Mouse (Mus musculus) hindbrain, embryonic 15.5 days (tissue): ENCODE measurements at regions not wholly inside any gene's neighbourhood (a gene's known extent, or its start where the extent isn't known, plus 50 kb on each side); places are given as distances from the start of the nearest gene placed in this dataset.

Experiments
- ATAC-seq: fragments of 200-750 bp; cut with Nextera tagmentation; 2 replicates; pipeline ENCODE4 v1.8.0; 2017; ENCODE audit warnings: low read depth, moderate number of reproducible peaks, moderate TSS enrichment; ENCODE audit not compliant: low FRiP score
- H3K27ac ChIP-seq: fragments of 300-500 bp; sonication (generic); replicated peaks from 2 replicates; pipeline ENCODE4 v1.5.1; 2015; ENCODE audit warnings: mild to moderate bottlenecking, inconsistent platforms
- H3K27me3 ChIP-seq: fragments of 300-500 bp; sonication (generic); 2 replicates; pipeline ENCODE4 v1.6.1; 2015; ENCODE audit warnings: control low read depth, inconsistent platforms
- H3K36me3 ChIP-seq: fragments of 300-500 bp; sonication (generic); 2 replicates; pipeline ENCODE4 v1.6.1; 2015; ENCODE audit warnings: control low read depth, inconsistent platforms
- H3K4me1 ChIP-seq: fragments of 300-500 bp; sonication (generic); replicated peaks from 2 replicates; pipeline ENCODE4 v1.6.1; 2015; ENCODE audit warnings: control low read depth, inconsistent platforms
- H3K4me2 ChIP-seq: fragments of 300-500 bp; sonication (generic); 2 replicates; pipeline ENCODE4 v1.6.1; 2015; ENCODE audit warnings: moderate library complexity, mild to moderate bottlenecking, inconsistent platforms
- H3K4me3 ChIP-seq: fragments of 300-500 bp; sonication (generic); 2 replicates; pipeline ENCODE4 v1.5.1; 2015; ENCODE audit warnings: mild to moderate bottlenecking, inconsistent platforms
- H3K9ac ChIP-seq: fragments of 300-500 bp; sonication (generic); 2 replicates; pipeline ENCODE4 v1.6.1; 2015; ENCODE audit warnings: inconsistent platforms
- H3K9me3 ChIP-seq: fragments of 300-500 bp; sonication (generic); 2 replicates; pipeline ENCODE4 v1.6.1; 2016; ENCODE audit warnings: control low read depth, inconsistent platforms
- WGBS: fragments of 180-500 bp; shearing (Covaris S2); methylation state at CpG from one replicate; pipeline ENCODE4 v1.1.7; 2015; 5-methylcytosine and 5-hydroxymethylcytosine counted together

DNA sequence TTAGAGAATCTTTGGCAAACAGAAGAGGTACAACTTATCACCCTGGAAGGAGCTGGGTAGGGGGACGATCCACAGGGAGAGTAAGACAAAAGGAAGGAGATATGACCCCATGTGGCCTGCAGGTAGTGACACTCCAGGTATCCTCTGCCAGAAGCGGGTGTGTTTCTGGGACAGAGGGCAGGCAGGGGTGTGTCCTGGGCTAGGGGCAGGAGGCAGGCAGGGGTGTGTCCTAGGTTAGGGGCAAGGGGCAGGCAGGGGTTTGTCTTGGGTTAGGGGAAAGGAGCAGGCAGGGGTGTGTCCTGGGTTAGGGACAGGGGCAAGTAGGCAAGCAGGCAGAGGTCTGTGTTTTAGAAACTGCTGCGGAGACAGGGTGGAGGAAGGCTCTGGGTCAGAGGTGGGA is 120.5 kb downstream of the Cyp26b1 start:
- ATAC-seq = no peak
- Histone ChIP-seq H3K9me3 (no peaks in the 10 kb centered on the region), H3K4me3 (no peak overlapping the region), H3K27ac (no peak overlapping the region), H3K4me2 (no peak overlapping the region), H3K4me1 (peaks cover 6% of the 10 kb centered on the region), H3K27me3 (no peaks in the 10 kb centered on the region), H3K36me3 (no peaks in the 10 kb centered on the region), H3K9ac (no peak overlapping the region)
- 66% methylated on average over 3 of the region's 3 CpGs for WGBS

DNA sequence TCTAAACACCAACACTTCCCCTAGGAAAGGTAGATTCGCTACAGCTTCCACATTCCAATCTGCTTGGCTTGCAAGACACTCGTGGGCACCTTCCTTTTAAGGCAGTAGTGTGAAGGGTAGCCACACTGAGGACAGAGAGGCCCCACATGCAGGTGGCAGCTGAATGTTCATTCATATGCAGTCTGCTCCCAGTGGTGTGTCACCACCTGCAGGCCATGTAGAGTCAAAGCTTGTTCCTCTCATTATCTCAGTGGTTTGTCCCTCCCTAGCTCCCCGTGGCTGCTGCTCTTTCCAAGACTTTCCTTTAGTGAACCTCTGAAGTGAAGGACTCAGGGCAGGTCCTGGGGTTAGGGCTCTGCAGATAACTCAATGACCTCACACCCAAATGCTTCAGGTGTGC is 121.4 kb downstream of the Cyp26b1 start:
- ATAC-seq = no peak
- Histone ChIP-seq H3K27me3 (no peaks in the 10 kb centered on the region), H3K36me3 (no peaks in the 10 kb centered on the region), H3K4me3 (no peak overlapping the region), H3K27ac (no peak overlapping the region), H3K9ac (no peak overlapping the region), H3K9me3 (no peaks in the 10 kb centered on the region), H3K4me2 (no peak overlapping the region), H3K4me1 (peaks cover 6% of the 10 kb centered on the region)
- WGBS = 28% methylated on average over 3 of the region's 3 CpGs

DNA sequence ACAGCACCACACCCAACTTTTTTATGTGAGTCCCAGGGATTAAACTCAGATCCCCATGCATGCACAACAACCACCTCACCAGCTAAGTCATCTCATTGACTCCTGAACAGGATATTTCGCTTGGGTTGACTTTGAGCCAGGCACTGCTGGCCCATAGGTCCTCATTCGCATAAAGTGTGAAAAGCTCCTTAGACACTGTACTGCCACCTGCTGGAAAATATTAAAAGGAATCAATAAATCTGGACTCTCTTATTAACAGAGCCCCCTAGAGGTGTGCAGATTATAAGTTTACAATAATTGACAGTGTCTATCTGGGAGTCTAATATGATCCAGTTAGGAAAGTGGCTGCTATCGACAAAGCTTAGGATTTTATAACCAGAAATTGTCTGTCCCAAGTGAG is 126.4 kb downstream of the Cyp26b1 start:
- no peak for ATAC-seq
- 91% methylated on average over 3 of the region's 3 CpGs for WGBS
- Histone ChIP-seq H3K4me2 (no peak overlapping the region), H3K36me3 (no peaks in the 10 kb centered on the region), H3K4me3 (no peak overlapping the region), H3K27ac (no peak overlapping the region), H3K27me3 (no peaks in the 10 kb centered on the region; the same call in 1 of the 2 replicates), H3K4me1 (no peaks in the 10 kb centered on the region), H3K9me3 (no peaks in the 10 kb centered on the region), H3K9ac (no peak overlapping the region)

DNA sequence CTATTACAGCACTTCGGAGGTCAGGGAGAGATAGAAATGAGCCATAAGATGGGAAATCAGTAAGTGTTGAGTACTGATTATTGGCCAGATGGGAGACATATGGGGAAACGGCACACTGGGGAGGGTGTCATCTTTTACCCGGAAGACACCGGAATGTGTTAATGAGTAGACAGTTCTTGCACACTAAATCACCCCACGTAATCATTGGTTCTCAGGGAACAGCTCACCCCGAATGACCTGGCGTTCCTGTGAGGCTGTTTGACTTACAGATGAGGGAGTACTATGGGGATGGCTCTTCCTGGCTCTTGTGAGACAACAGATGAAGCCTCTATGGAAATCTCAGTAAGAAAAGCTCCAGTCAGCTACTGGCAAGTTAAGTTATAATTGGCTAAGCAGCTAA is 127.5 kb downstream of the Cyp26b1 start:
- Histone ChIP-seq H3K27me3 (no peaks in the 10 kb centered on the region; the same call in 1 of the 2 replicates), H3K27ac (no peak overlapping the region), H3K9ac (no peak overlapping the region), H3K4me3 (no peak overlapping the region), H3K4me1 (no peaks in the 10 kb centered on the region), H3K4me2 (no peak overlapping the region), H3K9me3 (no peaks in the 10 kb centered on the region), H3K36me3 (no peaks in the 10 kb centered on the region)
- WGBS = 46% methylated on average over 7 of the region's 7 CpGs
- ATAC-seq = no peak

DNA sequence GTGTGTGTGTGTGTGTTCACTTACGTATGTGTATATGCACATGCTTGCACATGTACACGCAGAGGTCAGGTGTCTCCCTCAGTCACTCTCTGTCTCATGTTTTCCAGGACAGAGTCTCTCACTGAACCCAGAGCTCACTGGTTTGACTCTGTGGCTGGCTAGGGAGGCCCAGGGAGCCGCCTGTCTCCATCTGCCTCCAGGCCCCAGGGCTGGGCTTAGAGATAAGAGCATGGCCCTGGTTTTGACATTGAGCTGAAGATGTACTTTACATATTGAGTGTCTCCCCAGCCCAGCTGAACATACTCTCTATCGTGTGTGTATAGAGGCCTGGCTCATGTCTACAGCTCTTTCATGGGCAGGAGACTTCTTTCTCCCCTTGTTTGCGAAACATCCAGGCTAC is 128.1 kb downstream of the Cyp26b1 start:
- H3K4me2 ChIP-seq = no peak overlapping the region
- H3K4me1 ChIP-seq = no peaks in the 10 kb centered on the region
- no peak overlapping the region for H3K9ac ChIP-seq
- H3K27me3 ChIP-seq = no peaks in the 10 kb centered on the region; the same call in 1 of the 2 replicates
- no peak overlapping the region for H3K27ac ChIP-seq
- no peaks in the 10 kb centered on the region for H3K9me3 ChIP-seq
- 89% methylated on average over 5 of the region's 5 CpGs for WGBS
- ATAC-seq = no peak
- H3K4me3 ChIP-seq = no peak overlapping the region
- H3K36me3 ChIP-seq = no peaks in the 10 kb centered on the region

DNA sequence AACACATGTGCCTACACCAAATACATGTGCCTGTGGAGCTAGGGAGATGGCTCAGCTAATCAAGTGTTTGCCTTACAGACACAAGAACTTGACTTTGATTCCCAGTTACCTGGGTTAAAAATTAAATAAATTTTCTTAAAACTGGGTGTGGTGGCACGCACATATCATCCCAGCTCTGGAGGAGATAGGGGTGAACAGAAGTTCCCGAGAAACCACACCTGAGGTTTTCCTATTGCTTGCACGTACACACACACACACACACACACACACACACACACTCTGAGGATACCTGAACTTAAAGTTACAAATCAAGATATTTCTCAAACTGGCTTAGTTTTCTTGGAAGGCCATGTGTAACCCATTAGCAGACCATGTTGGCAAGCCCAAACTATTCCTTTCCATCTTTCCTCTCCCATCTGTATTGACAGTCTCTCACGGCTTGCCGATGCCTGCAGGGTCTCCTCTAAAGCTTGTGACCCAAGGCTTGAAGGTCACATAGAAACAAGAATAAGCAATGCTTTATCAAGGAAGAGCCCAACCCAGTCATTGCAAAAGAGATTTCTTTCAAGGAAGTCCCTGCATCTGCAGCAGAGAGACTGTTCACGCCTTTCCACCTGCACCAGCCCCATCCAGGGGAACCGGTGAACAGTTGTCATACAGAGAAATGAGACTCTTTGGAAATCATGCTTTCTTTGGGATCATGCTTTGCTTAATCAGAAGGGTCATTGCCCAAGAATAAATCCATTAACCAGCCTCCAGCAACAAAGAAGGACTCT is 129.9 kb downstream of the Cyp26b1 start:
- 89% methylated on average over 7 of the region's 7 CpGs for WGBS
- ATAC-seq = no peak

DNA sequence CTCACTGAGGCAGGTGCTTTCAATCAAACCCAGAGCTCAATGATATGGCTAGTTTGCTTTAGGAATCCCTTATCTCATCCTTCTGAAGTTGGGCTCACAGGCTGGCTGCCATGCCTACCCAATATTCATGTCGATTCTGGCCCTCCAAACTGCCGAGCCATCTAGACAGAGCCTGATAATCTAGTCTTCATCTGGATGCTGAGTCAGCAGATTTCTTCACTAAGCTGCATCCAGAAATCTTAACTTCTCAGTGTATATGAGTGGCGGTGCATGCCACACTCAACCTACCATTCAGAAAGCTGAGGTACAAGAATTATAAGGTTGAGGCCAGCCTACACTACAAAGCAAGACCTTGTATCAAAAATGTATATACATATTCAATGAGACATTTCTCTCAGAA is 136.9 kb downstream of the Cyp26b1 start:
- no peaks in the 10 kb centered on the region for H3K36me3 ChIP-seq
- no peaks in the 10 kb centered on the region for H3K27me3 ChIP-seq
- no peak for ATAC-seq
- 89% methylated on average over 3 of the region's 3 CpGs for WGBS
- no peak overlapping the region for H3K4me2 ChIP-seq
- no peak overlapping the region for H3K9ac ChIP-seq
- no peaks in the 10 kb centered on the region for H3K9me3 ChIP-seq
- H3K4me3 ChIP-seq = no peak overlapping the region
- H3K4me1 ChIP-seq = no peaks in the 10 kb centered on the region
- no peak overlapping the region for H3K27ac ChIP-seq

More for the DNA sequence above, 129.9 kb downstream of the Cyp26b1 start:
- Histone ChIP-seq H3K9me3 (no peaks in the 10 kb centered on the region), H3K27ac (no peak overlapping the region), H3K4me1 (no peaks in the 10 kb centered on the region), H3K36me3 (no peaks in the 10 kb centered on the region), H3K4me3 (no peak overlapping the region), H3K27me3 (no peaks in the 10 kb centered on the region; the same call in 1 of the 2 replicates), H3K9ac (no peak overlapping the region), H3K4me2 (no peak overlapping the region)

DNA sequence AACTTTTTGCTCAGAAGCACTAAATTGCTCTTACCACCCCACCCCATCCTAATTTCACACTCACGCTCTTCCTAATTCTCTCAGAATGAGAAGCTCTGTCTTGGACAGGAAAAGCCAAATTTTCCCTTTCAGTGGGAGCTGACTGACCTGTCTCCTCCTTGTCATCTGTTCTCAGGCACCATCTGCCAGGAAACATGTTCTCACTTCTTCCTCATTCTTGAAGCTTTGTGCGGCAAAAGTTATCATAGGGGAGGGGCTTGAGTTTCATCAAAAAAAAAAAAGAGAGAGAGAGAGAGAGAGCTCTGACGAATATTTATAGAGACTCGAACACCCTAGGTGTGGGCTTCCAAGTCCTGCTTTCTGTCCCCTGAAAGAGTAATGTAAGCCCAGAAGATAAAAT is 148.6 kb downstream of the Cyp26b1 start:
- Histone ChIP-seq H3K27ac (no peak overlapping the region), H3K9me3 (no peaks in the 10 kb centered on the region), H3K9ac (no peak overlapping the region), H3K4me2 (no peak overlapping the region), H3K27me3 (no peaks in the 10 kb centered on the region), H3K4me1 (no peaks in the 10 kb centered on the region), H3K4me3 (no peak overlapping the region), H3K36me3 (no peaks in the 10 kb centered on the region)
- ATAC-seq = no peak
- 62% methylated on average over 4 of the region's 4 CpGs for WGBS

DNA sequence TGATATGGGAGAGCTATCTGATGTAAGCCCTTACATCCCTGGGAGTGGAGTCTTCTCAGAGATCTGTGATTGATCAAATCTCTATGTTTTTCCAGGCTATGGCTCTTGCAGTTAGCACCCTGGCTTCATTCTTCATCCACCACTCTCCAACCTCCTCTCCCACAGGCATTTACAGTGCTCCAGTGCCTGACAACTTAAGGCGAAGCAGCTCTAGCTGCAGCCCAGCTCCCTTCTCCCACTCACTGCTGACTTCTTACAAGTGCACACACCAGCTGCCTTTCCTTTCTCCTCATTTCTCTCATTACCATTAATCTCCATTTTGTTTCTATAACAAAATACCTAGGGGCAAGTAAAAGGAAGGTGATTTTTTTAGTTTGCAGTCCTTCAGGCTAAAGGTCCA is 151.0 kb downstream of the Cyp26b1 start:
- Histone ChIP-seq H3K4me2 (no peak overlapping the region), H3K9ac (no peak overlapping the region), H3K9me3 (no peaks in the 10 kb centered on the region), H3K4me3 (no peak overlapping the region), H3K4me1 (no peaks in the 10 kb centered on the region), H3K27me3 (no peaks in the 10 kb centered on the region), H3K36me3 (no peaks in the 10 kb centered on the region), H3K27ac (no peak overlapping the region)
- ATAC-seq = no peak
- 63% methylated on average over 1 of the region's 1 CpGs for WGBS

DNA sequence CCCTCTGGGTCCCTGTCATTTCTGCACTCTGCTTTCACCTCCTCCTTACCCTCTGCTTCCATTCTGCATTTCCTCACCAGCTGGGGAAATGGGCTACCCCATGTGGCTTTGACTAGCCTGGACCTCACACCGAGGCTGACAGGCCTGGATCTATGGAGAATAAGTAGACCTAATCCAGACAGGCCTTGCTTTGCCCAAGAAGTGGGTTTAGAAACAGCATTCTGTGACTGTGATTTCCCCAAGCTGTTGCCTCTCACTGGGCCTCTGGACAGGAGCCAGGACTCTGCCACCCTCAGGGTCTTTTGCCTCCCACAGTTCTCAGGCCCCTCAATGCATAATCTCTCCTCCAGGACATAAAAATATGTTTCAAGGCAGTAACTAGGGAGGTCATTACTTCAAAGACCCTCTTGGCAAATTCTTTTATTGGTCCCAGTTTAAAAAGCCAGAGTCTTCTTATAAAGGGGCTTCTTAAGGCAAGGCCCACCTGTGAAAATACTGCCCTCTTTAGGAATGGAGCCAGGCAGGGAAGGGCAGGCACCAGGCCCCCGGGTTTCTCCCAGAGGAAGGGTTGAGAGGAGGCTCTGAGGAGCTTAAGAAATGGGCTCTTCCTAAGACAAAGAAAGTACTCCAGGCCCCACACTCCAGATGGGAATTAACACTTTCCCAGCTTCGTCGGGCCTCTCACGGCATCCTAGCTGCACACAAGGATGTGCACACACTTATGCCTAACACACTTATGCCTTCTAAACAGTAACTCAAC is 151.8 kb downstream of the Cyp26b1 start:
- H3K4me1 ChIP-seq = no peaks in the 10 kb centered on the region
- H3K9ac ChIP-seq = no peak overlapping the region
- H3K4me2 ChIP-seq = no peak overlapping the region
- WGBS = 67% methylated on average over 5 of the region's 5 CpGs
- H3K4me3 ChIP-seq = no peak overlapping the region
- ATAC-seq = no peak
- H3K27ac ChIP-seq = no peak overlapping the region
- no peaks in the 10 kb centered on the region for H3K9me3 ChIP-seq
- H3K36me3 ChIP-seq = no peaks in the 10 kb centered on the region
- no peaks in the 10 kb centered on the region for H3K27me3 ChIP-seq

DNA sequence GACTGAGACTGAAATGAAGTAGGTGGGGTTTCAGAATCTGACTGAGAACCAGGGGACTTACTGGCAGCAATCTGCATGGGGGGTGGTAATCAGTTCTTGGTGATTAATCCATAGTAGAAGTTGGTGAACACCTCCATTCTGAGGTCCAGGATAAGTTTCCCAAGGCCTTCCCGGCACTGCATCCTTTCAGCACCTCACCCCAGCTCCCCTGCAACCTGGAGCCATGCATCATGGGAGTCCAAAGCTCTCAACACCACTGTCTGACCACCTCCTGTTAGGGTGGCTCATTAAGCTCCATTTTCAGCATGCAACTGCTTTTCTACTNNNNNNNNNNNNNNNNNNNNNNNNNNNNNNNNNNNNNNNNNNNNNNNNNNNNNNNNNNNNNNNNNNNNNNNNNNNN is 157.0 kb downstream of the Cyp26b1 start:
- Histone ChIP-seq H3K4me2 (no peak overlapping the region), H3K27me3 (no peaks in the 10 kb centered on the region), H3K9ac (no peak overlapping the region), H3K4me1 (no peaks in the 10 kb centered on the region), H3K4me3 (no peak overlapping the region), H3K9me3 (no peaks in the 10 kb centered on the region), H3K27ac (no peak overlapping the region), H3K36me3 (no peaks in the 10 kb centered on the region)
- no peak for ATAC-seq
- WGBS = 89% methylated on average over 1 of the region's 1 CpGs

DNA sequence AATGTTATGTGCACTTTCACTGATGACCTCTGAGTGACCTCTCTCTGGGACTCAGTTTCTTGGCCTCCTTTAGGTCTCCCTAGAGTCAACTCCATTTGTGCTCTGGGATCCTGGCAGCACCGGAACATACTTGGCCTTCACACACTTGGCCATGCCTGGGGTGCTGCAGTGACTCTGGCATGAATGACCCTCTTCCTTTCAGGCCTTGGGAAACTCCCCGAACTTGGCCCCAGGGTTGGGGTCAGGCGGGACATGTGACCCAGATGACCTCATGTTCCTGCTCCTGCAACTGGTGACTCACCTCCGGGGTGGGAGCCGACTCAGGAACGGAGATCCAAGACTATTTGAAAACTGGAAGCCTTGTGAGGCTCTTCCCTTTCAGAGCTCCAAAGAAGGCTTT is 159.2 kb downstream of the Cyp26b1 start:
- no peaks in the 10 kb centered on the region for H3K27me3 ChIP-seq
- WGBS = 89% methylated on average over 6 of the region's 6 CpGs
- H3K36me3 ChIP-seq = no peaks in the 10 kb centered on the region
- H3K4me3 ChIP-seq = no peak overlapping the region
- H3K4me1 ChIP-seq = no peaks in the 10 kb centered on the region
- no peaks in the 10 kb centered on the region for H3K9me3 ChIP-seq
- no peak overlapping the region for H3K9ac ChIP-seq
- H3K27ac ChIP-seq = no peak overlapping the region
- no peak for ATAC-seq
- H3K4me2 ChIP-seq = no peak overlapping the region
